Mouse (Mus musculus): ENCODE measurements around the gene Tlr9. TPM values are rescaled to one million over a fixed set of nuclear protein-coding genes. Genes with fewer than 3 reads are reported as not detected.
A peak's percentile ranks its signal among the peaks of the same experiment; 100 is the strongest.

Gene Tlr9
- polyA plus RNA-seq, 1 experiment from 2014 or later = not detected

GRCm38 (mm10) chr9:106236818-106237211, 14.4 kb downstream of the Tlr9 start:
- Histone ChIP-seq H3K4me3 (no peak overlapping the region), H3K36me3 (peaks cover 100% of the 10 kb centered on the region), H3K4me2 (no peak overlapping the region), H3K4me1 (no peaks in the 10 kb centered on the region), H3K9me3 (no peaks in the 10 kb centered on the region), H3K9ac (no peak overlapping the region), H3K27me3 (no peaks in the 10 kb centered on the region), H3K27ac (no peak overlapping the region)
- 62% methylated on average over 3 of the region's 3 CpGs for WGBS
- no peak for ATAC-seq (ENCODE audit: insufficient number of reproducible peaks, insufficient read depth, low FRiP score, low TSS enrichment, low read depth)

- Histone ChIP-seq H3K27me3 (no peaks in the 10 kb centered on the region), H3K27ac (no peak overlapping the region), H3K36me3 (peaks cover 100% of the 10 kb centered on the region), H3K4me3 (no peak overlapping the region), H3K4me1 (no peaks in the 10 kb centered on the region), H3K4me2 (no peak overlapping the region), H3K9me3 (no peaks in the 10 kb centered on the region), H3K9ac (no peak overlapping the region)
- 88% methylated on average over 8 of the region's 8 CpGs for WGBS
- no peak for ATAC-seq (ENCODE audit: insufficient number of reproducible peaks, insufficient read depth, low FRiP score, low TSS enrichment, low read depth)
These were observed 15.0 kb downstream of the Tlr9 start for GRCm38 (mm10) chr9:106237401-106237800.

- Histone ChIP-seq H3K27ac (no peak overlapping the region), H3K9ac (no peak overlapping the region), H3K9me3 (no peaks in the 10 kb centered on the region), H3K4me3 (no peak overlapping the region), H3K36me3 (peaks cover 100% of the 10 kb centered on the region), H3K4me1 (no peaks in the 10 kb centered on the region), H3K4me2 (no peak overlapping the region), H3K27me3 (no peaks in the 10 kb centered on the region)
- ATAC-seq (ENCODE audit: insufficient number of reproducible peaks, insufficient read depth, low FRiP score, low TSS enrichment, low read depth) = no peak
- WGBS = 92% methylated on average over 10 of the region's 10 CpGs
These were observed 15.5 kb downstream of the Tlr9 start for GRCm38 (mm10) chr9:106237878-106238277.

- Histone ChIP-seq H3K4me2 (no peak overlapping the region), H3K27ac (no peak overlapping the region), H3K36me3 (peaks cover 73% of the 10 kb centered on the region), H3K4me3 (no peak overlapping the region), H3K27me3 (no peaks in the 10 kb centered on the region), H3K4me1 (peaks cover 7% of the 10 kb centered on the region), H3K9ac (no peak overlapping the region), H3K9me3 (no peaks in the 10 kb centered on the region)
- no peak for ATAC-seq (ENCODE audit: insufficient number of reproducible peaks, insufficient read depth, low FRiP score, low TSS enrichment, low read depth)
- WGBS = 91% methylated on average over 10 of the region's 10 CpGs
These were observed 19.3 kb downstream of the Tlr9 start for GRCm38 (mm10) chr9:106241541-106242164.

GRCm38 (mm10) chr9:106242813-106243488, 20.6 kb downstream of the Tlr9 start:
- Histone ChIP-seq H3K27ac (peak overlapping the region; percentile 24; the same call in 1 of the 2 replicates), H3K9me3 (no peaks in the 10 kb centered on the region), H3K4me3 (no peak overlapping the region), H3K4me1 (peaks cover 13% of the 10 kb centered on the region), H3K9ac (no peak overlapping the region), H3K4me2 (no peak overlapping the region), H3K36me3 (peaks cover 60% of the 10 kb centered on the region), H3K27me3 (no peaks in the 10 kb centered on the region)
- no peak for ATAC-seq (ENCODE audit: insufficient number of reproducible peaks, insufficient read depth, low FRiP score, low TSS enrichment, low read depth)
- WGBS = 69% methylated on average over 19 of the region's 19 CpGs

- no peaks in the 10 kb centered on the region for H3K27me3 ChIP-seq
- H3K36me3 ChIP-seq = peaks cover 5% of the 10 kb centered on the region; the same call in 1 of the 2 replicates
- 90% methylated on average over 11 of the region's 11 CpGs for WGBS
- H3K9me3 ChIP-seq = no peaks in the 10 kb centered on the region
- no peak for ATAC-seq (ENCODE audit: insufficient number of reproducible peaks, insufficient read depth, low FRiP score, low TSS enrichment, low read depth)
- no peak overlapping the region for H3K4me2 ChIP-seq
- no peak overlapping the region for H3K4me3 ChIP-seq
- no peak overlapping the region for H3K9ac ChIP-seq
- peaks cover 27% of the 10 kb centered on the region for H3K4me1 ChIP-seq
- peak overlapping the region; percentile 1; the same call in 1 of the 2 replicates for H3K27ac ChIP-seq
These were observed 27.2 kb downstream of the Tlr9 start for GRCm38 (mm10) chr9:106249550-106249949.

GRCm38 (mm10) chr9:106250245-106250644, 27.8 kb downstream of the Tlr9 start:
- WGBS = 53% methylated on average over 4 of the region's 4 CpGs
- peaks cover 27% of the 10 kb centered on the region for H3K4me1 ChIP-seq
- no peak overlapping the region for H3K4me3 ChIP-seq
- H3K27me3 ChIP-seq = no peaks in the 10 kb centered on the region
- H3K27ac ChIP-seq = peak overlapping the region; percentile 1; the same call in 1 of the 2 replicates
- no peak overlapping the region for H3K9ac ChIP-seq
- H3K4me2 ChIP-seq = no peak overlapping the region
- peaks cover 2% of the 10 kb centered on the region; the same call in 1 of the 2 replicates for H3K36me3 ChIP-seq
- no peak for ATAC-seq (ENCODE audit: insufficient number of reproducible peaks, insufficient read depth, low FRiP score, low TSS enrichment, low read depth)
- no peaks in the 10 kb centered on the region for H3K9me3 ChIP-seq

- Histone ChIP-seq H3K4me2 (no peak overlapping the region), H3K4me1 (peaks cover 26% of the 10 kb centered on the region), H3K9ac (no peak overlapping the region), H3K4me3 (no peak overlapping the region), H3K27ac (no peak overlapping the region), H3K9me3 (no peaks in the 10 kb centered on the region), H3K27me3 (no peaks in the 10 kb centered on the region), H3K36me3 (no peaks in the 10 kb centered on the region)
- ATAC-seq (ENCODE audit: insufficient number of reproducible peaks, insufficient read depth, low FRiP score, low TSS enrichment, low read depth) = no peak
- WGBS = 77% methylated on average over 8 of the region's 8 CpGs
These were observed 28.7 kb downstream of the Tlr9 start for GRCm38 (mm10) chr9:106251066-106251465.

- H3K27me3 ChIP-seq = no peaks in the 10 kb centered on the region
- H3K9ac ChIP-seq = no peak overlapping the region
- H3K4me2 ChIP-seq = no peak overlapping the region
- H3K4me3 ChIP-seq = no peak overlapping the region
- no peak overlapping the region for H3K27ac ChIP-seq
- H3K4me1 ChIP-seq = peaks cover 10% of the 10 kb centered on the region
- ATAC-seq (ENCODE audit: insufficient number of reproducible peaks, insufficient read depth, low FRiP score, low TSS enrichment, low read depth) = no peak
- H3K36me3 ChIP-seq = no peaks in the 10 kb centered on the region
- no peaks in the 10 kb centered on the region for H3K9me3 ChIP-seq
- 80% methylated on average over 2 of the region's 2 CpGs for WGBS
These were observed 31.6 kb downstream of the Tlr9 start for GRCm38 (mm10) chr9:106254001-106254400.

- H3K4me2 ChIP-seq = no peak overlapping the region
- no peak overlapping the region for H3K4me3 ChIP-seq
- no peaks in the 10 kb centered on the region for H3K9me3 ChIP-seq
- H3K27ac ChIP-seq = no peak overlapping the region
- no peaks in the 10 kb centered on the region for H3K27me3 ChIP-seq
- no peak overlapping the region for H3K9ac ChIP-seq
- ATAC-seq (ENCODE audit: insufficient number of reproducible peaks, insufficient read depth, low FRiP score, low TSS enrichment, low read depth) = no peak
- no peaks in the 10 kb centered on the region for H3K36me3 ChIP-seq
- H3K4me1 ChIP-seq = peaks cover 7% of the 10 kb centered on the region
- 87% methylated on average over 4 of the region's 4 CpGs for WGBS
These were observed 36.0 kb downstream of the Tlr9 start for GRCm38 (mm10) chr9:106258412-106258811.

- H3K36me3 ChIP-seq = no peaks in the 10 kb centered on the region
- H3K4me2 ChIP-seq = no peak overlapping the region
- no peak overlapping the region for H3K4me3 ChIP-seq
- H3K4me1 ChIP-seq = peaks cover 7% of the 10 kb centered on the region
- no peaks in the 10 kb centered on the region for H3K9me3 ChIP-seq
- ATAC-seq (ENCODE audit: insufficient number of reproducible peaks, insufficient read depth, low FRiP score, low TSS enrichment, low read depth) = no peak
- no peaks in the 10 kb centered on the region for H3K27me3 ChIP-seq
- WGBS = 65% methylated on average over 5 of the region's 5 CpGs
- H3K9ac ChIP-seq = no peak overlapping the region
- no peak overlapping the region for H3K27ac ChIP-seq
These were observed 36.6 kb downstream of the Tlr9 start for GRCm38 (mm10) chr9:106258990-106259389.

GRCm38 (mm10) chr9:106261058-106261457, 38.7 kb downstream of the Tlr9 start:
- H3K4me1 ChIP-seq = peaks cover 6% of the 10 kb centered on the region; the same call in 1 of the 2 replicates
- WGBS = 81% methylated on average over 6 of the region's 6 CpGs

More at GRCm38 (mm10) chr9:106261058-106261457, 38.7 kb downstream of the Tlr9 start:
- Histone ChIP-seq H3K36me3 (no peaks in the 10 kb centered on the region), H3K9me3 (no peaks in the 10 kb centered on the region), H3K9ac (no peak overlapping the region; the same call in 1 of the 2 replicates), H3K27me3 (no peaks in the 10 kb centered on the region), H3K4me2 (no peak overlapping the region), H3K27ac (no peak overlapping the region), H3K4me3 (no peak overlapping the region)
- ATAC-seq (ENCODE audit: insufficient number of reproducible peaks, insufficient read depth, low FRiP score, low TSS enrichment, low read depth) = no peak

All from embryonic facial prominence, embryonic 13.5 days (tissue).